Mouse (Mus musculus): Measurements from ENCODE around the gene Olfr888. TPM values are rescaled to one million over a fixed set of nuclear protein-coding genes. Genes with fewer than 3 reads are reported as not detected.

The Olfr888 gene
- not detected in 2 replicates for polyA plus RNA-seq (2012; rRNA removed)

- TF ChIP-seq CTCF (conservative IDR thresholded peaks at IDR 0.05; ENCODE audit: insufficient read depth, insufficient read length, low read depth, low read length) (no peak), POLR2A (IDR thresholded peaks at IDR 0.05; ENCODE audit: low read depth, low read length) (no peak)
- H3K27ac ChIP-seq (ENCODE audit: insufficient read depth, low read depth, low read length): no peak within 1 kb of the TSS
- no peak within 1 kb of the TSS for H3K4me3 ChIP-seq (ENCODE audit: insufficient read depth, low read depth, low read length)
- 70% methylated on average over 1 of the region's 1 CpGs for WGBS
- no peaks in the 10 kb centered on the region for H3K4me1 ChIP-seq (ENCODE audit: control insufficient read depth, insufficient read depth, low read length)
- H3K27me3 ChIP-seq (replicated peaks; ENCODE audit: control insufficient read depth, insufficient read depth, low read length): no peaks in the 10 kb centered on the region
- DNase-seq: no peak
- H3K36me3 ChIP-seq (ENCODE audit: control insufficient read depth, insufficient read depth, low read length): no peaks in the 10 kb centered on the region
Measured at GRCm38 (mm10) chr9:38107828-38108227, at the start of gene Olfr888. TSS of gene Olfr888 (plus strand) at chr9:38108128.

DNA sequence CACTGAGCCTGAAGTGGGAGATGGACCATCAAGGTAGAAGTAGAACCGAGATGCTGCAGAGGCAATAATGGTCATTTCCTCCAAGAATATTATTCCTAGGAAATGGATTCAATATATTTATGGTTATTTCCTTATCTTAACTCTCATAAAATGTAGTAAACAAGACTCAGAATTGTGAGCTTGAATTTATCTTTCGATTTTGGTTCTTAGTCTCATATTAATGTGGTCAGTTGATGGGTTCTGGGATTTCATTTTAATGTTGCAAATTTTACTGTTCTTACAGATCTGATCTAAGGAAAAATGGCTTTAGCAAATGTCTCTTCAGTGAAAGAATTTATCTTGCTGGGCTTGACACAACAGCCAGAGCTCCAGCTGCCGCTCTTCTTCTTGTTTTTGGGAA, 46.9 kb upstream of the Olfr888 start, which contains the start of gene Olfr885:
TSS of gene Olfr885 (plus strand) at position 301 of the 400 bp plus-strand sequence.
- Histone ChIP-seq H3K4me3 (ENCODE audit: insufficient read depth, low read depth, low read length) (no peak within 1 kb of the TSS), H3K4me1 (ENCODE audit: control insufficient read depth, insufficient read depth, low read length) (no peaks in the 10 kb centered on the region), H3K27me3 (replicated peaks; ENCODE audit: control insufficient read depth, insufficient read depth, low read length) (no peaks in the 10 kb centered on the region), H3K27ac (ENCODE audit: insufficient read depth, low read depth, low read length) (no peak within 1 kb of the TSS), H3K36me3 (ENCODE audit: control insufficient read depth, insufficient read depth, low read length) (no peaks in the 10 kb centered on the region)
- WGBS: 79% methylated on average over 3 of the region's 3 CpGs
- no peak for TF ChIP-seq POLR2A (IDR thresholded peaks at IDR 0.05; ENCODE audit: low read depth, low read length)
- no peak for TF ChIP-seq CTCF (conservative IDR thresholded peaks at IDR 0.05; ENCODE audit: insufficient read depth, insufficient read length, low read depth, low read length)
- no peak for DNase-seq

DNA sequence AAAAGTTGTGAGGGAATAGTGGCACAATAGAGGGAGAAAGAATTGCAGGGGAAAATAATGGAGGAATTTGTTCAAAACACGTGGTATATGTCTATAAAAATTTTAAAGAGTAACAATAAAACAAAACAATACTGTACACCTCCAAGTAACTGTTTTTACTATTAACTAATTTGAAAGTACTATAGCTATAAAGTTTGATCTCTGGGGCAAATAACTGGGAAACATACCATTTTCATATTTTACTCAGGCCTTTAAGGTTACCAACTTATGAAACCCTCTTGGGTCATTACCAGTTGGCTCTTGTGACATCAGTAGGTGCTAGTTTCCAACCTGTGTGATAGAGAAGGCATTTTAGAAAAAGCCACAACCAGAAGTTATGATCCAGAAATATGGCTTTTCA, 24.2 kb upstream of the Olfr888 start, which contains the start of gene Olfr887:
TSS of gene Olfr887 (plus strand) at position 301 of the 400 bp plus-strand sequence.
- 81% methylated on average over 1 of the region's 1 CpGs for WGBS
- Histone ChIP-seq H3K27ac (ENCODE audit: insufficient read depth, low read depth, low read length) (no peak within 1 kb of the TSS), H3K36me3 (ENCODE audit: control insufficient read depth, insufficient read depth, low read length) (no peaks in the 10 kb centered on the region), H3K4me1 (ENCODE audit: control insufficient read depth, insufficient read depth, low read length) (no peaks in the 10 kb centered on the region), H3K4me3 (ENCODE audit: insufficient read depth, low read depth, low read length) (no peak within 1 kb of the TSS), H3K27me3 (replicated peaks; ENCODE audit: control insufficient read depth, insufficient read depth, low read length) (no peaks in the 10 kb centered on the region)
- no peak for DNase-seq
- TF ChIP-seq CTCF (conservative IDR thresholded peaks at IDR 0.05; ENCODE audit: insufficient read depth, insufficient read length, low read depth, low read length) (no peak), POLR2A (IDR thresholded peaks at IDR 0.05; ENCODE audit: low read depth, low read length) (no peak)

GRCm38 (mm10) chr9:38114898-38115297, 7.0 kb downstream of the Olfr888 start, which contains the start of gene Olfr889:
TSS of gene Olfr889 (plus strand) at chr9:38115198.
- DNase-seq: no peak
- no peak within 1 kb of the TSS for H3K27ac ChIP-seq (ENCODE audit: insufficient read depth, low read depth, low read length)

GRCm38 (mm10) chr9:38142217-38142616, 34.3 kb downstream of the Olfr888 start, which contains the start of gene Olfr890:
TSS of gene Olfr890 (plus strand) at chr9:38142517.
- no peak for DNase-seq
- Histone ChIP-seq H3K4me3 (ENCODE audit: insufficient read depth, low read depth, low read length) (no peak within 1 kb of the TSS), H3K36me3 (ENCODE audit: control insufficient read depth, insufficient read depth, low read length) (no peaks in the 10 kb centered on the region), H3K27ac (ENCODE audit: insufficient read depth, low read depth, low read length) (no peak within 1 kb of the TSS), H3K4me1 (ENCODE audit: control insufficient read depth, insufficient read depth, low read length) (no peaks in the 10 kb centered on the region), H3K27me3 (replicated peaks; ENCODE audit: control insufficient read depth, insufficient read depth, low read length) (no peaks in the 10 kb centered on the region)
- TF ChIP-seq POLR2A (IDR thresholded peaks at IDR 0.05; ENCODE audit: low read depth, low read length) (no peak), CTCF (conservative IDR thresholded peaks at IDR 0.05; ENCODE audit: insufficient read depth, insufficient read length, low read depth, low read length) (no peak)

More at GRCm38 (mm10) chr9:38114898-38115297, 7.0 kb downstream of the Olfr888 start, which contains the start of gene Olfr889:
- Histone ChIP-seq H3K4me1 (ENCODE audit: control insufficient read depth, insufficient read depth, low read length) (no peaks in the 10 kb centered on the region), H3K4me3 (ENCODE audit: insufficient read depth, low read depth, low read length) (no peak within 1 kb of the TSS), H3K27me3 (replicated peaks; ENCODE audit: control insufficient read depth, insufficient read depth, low read length) (no peaks in the 10 kb centered on the region), H3K36me3 (ENCODE audit: control insufficient read depth, insufficient read depth, low read length) (no peaks in the 10 kb centered on the region)
- TF ChIP-seq CTCF (conservative IDR thresholded peaks at IDR 0.05; ENCODE audit: insufficient read depth, insufficient read length, low read depth, low read length) (no peak), POLR2A (IDR thresholded peaks at IDR 0.05; ENCODE audit: low read depth, low read length) (no peak)

Other genes starting within 250 kb of the Olfr888 start
- not detected in 2 replicates for gene Olfr145, start 211.4 kb upstream of the Olfr888 start, polyA plus RNA-seq (2012; rRNA removed)
- gene Olfr878, start 190.3 kb upstream of the Olfr888 start, polyA plus RNA-seq (2012; rRNA removed): not detected in 2 replicates
- gene Olfr881, start 116.3 kb upstream of the Olfr888 start, polyA plus RNA-seq (2012; rRNA removed): not detected in 2 replicates
- not detected in 2 replicates for gene Olfr883, start 82.3 kb upstream of the Olfr888 start, polyA plus RNA-seq (2012; rRNA removed)
- gene Olfr884, start 61.6 kb upstream of the Olfr888 start, polyA plus RNA-seq (2012; rRNA removed): not detected in 2 replicates
- not detected in 2 replicates for gene Olfr885, start 46.8 kb upstream of the Olfr888 start, polyA plus RNA-seq (2012; rRNA removed)
- not detected in 2 replicates for gene Olfr887, start 24.1 kb upstream of the Olfr888 start, polyA plus RNA-seq (2012; rRNA removed)
- not detected in 2 replicates for gene Olfr889, start 7.1 kb downstream of the Olfr888 start, polyA plus RNA-seq (2012; rRNA removed)
- not detected in 2 replicates for gene Olfr890, start 34.4 kb downstream of the Olfr888 start, polyA plus RNA-seq (2012; rRNA removed)
- not detected in 2 replicates for gene Olfr891, start 72.7 kb downstream of the Olfr888 start, polyA plus RNA-seq (2012; rRNA removed)
- gene Olfr893, start 100.2 kb downstream of the Olfr888 start, polyA plus RNA-seq (2012; rRNA removed): not detected in 2 replicates
- not detected in 2 replicates for gene Olfr894, start 109.9 kb downstream of the Olfr888 start, polyA plus RNA-seq (2012; rRNA removed)
- not detected in 2 replicates for gene Olfr143, start 144.6 kb downstream of the Olfr888 start, polyA plus RNA-seq (2012; rRNA removed)
- gene Olfr895, start 159.7 kb downstream of the Olfr888 start, polyA plus RNA-seq (2012; rRNA removed): not detected in 2 replicates
- not detected in 2 replicates for gene Olfr896-ps1, start 183.0 kb downstream of the Olfr888 start, polyA plus RNA-seq (2012; rRNA removed)
- gene Olfr25, start 220.9 kb downstream of the Olfr888 start, polyA plus RNA-seq (2012; rRNA removed): not detected in 2 replicates
- not detected in 2 replicates for gene Olfr898, start 240.3 kb downstream of the Olfr888 start, polyA plus RNA-seq (2012; rRNA removed)

Data from kidney, adult 2 months (tissue).